Mouse (Mus musculus): Measurements from ENCODE around the gene Cacng8.

DNA sequence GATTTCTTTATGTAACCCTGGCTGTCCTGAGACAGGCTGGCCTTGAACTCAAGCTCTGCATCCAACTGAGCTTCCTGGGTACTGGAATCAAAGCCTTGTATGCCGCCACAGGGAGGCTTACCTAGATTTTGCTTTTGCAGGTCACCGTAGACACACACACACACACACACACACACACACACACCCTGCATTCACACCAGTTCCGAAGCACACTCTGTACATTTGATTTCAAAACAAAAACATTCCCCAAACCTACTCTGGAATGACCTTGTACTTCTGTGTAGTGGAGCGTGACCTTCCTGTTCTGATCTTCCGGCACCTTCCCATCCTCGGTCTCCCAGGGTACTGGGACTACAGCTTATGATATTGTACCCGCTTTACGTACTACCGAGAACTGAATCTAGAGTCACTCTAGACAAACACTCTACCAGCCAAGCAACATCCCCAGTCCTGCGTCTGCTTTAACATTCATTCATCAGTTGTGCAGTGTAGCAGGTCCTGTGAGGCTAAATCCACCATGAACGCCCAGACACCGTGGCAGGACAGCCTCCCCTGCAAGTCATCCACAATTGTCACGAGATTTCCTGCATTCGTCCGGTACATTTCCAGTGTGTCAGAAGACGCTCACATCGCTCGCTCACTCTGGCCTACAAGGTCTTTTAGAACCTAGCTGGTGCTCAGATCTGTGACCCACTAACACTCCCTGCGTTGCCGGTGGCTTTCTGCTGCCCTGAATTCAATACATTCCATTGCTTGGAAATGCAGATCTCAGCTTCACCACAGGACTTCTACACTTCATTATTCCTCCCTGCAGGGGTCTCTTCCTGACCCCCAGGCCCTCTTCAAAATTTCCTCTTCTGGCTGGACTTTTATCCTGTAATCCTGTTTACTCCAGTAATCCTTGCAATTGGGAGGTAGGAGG lies 42.9 kb upstream of the Cacng8 start:
- TF ChIP-seq POLR2A (IDR thresholded peaks at IDR 0.05; ENCODE audit: control insufficient read depth, extremely low read depth, insufficient read depth, low read length, poor library complexity), result no peak
- TF ChIP-seq CTCF (IDR thresholded peaks at IDR 0.05; ENCODE audit: borderline replicate concordance, control insufficient read depth, extremely low read depth, insufficient read depth, low read length, poor library complexity), result no peak

All from thymus, adult 2 months (tissue).